Mouse (Mus musculus) small intestine, adult 2 months (tissue): ENCODE results near the gene Brsk1.

Source experiments
- CTCF ChIP-seq: fragments of 200-500 bp; IDR thresholded peaks from 2 replicates; pipeline ENCODE4 v1.5.1; 2012; ENCODE audit warnings: low read depth, mild to moderate bottlenecking, control low read depth, inconsistent platforms, low read length, moderate library complexity, mixed read lengths; ENCODE audit not compliant: insufficient replicate concordance, insufficient read length; ENCODE audit errors: extremely low read depth
- POLR2A ChIP-seq: fragments of 200-500 bp; IDR thresholded peaks from 2 replicates; pipeline ENCODE4 v1.6.1; 2012; ENCODE audit warnings: low read depth, mild to moderate bottlenecking, control low read depth, inconsistent platforms, low read length, moderate library complexity

DNA sequence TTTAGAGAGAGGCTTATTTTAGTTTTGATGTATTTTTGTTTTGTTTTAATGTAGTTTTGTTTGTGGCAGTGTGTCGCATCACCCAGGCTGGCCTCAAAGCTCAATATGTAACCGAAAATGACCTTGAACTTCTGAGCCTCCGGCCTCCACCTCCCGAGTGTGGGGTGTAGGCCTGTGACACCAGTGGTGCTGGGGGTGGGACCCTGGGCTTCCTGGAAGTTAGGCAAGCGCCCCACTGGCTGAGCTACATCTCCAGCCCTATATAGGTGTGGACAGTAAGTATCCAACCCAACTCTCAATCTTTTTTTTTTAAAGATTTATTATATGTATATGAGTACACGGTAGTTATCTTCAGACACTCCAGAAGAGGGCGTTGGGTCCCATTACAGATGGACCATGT, 12.8 kb downstream of the Brsk1 start:
- TF ChIP-seq CTCF (no peak), POLR2A (no peak)
